Mouse (Mus musculus) thymus, adult 18-20 months (tissue): ENCODE results near the gene Tgm3.

ENCODE experiments used
- DNase-seq, 2 experiments: peaks; one replicate each; pipeline ENCODE4 v3.0.0; 2022; ENCODE audit warnings: mixed read lengths in 2 of 2

The Tgm3 gene

DNA sequence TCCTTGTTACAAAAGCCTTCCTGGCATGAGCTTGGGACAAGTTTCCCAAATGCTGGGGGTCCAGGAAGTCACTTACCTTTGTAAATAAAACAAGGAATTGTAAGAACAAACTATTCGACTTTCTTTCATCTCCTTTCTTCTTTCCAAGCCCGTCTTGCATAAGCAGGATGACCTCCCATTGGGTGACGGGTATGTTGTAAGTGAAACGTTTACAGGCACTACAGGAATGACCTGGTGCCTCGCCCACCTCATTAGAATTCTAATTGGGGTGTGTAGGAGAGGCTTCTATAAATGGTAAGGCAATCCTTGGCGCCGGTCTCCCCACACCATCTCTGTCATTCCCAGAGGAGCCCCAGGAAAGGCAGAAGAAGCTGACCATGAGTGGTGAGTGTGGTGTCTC, at the start of gene Tgm3:
Gene Tgm3, plus strand, starts transcription at position 324 of the 400 bp plus-strand sequence.
- DNase-seq: no peak

GRCm38 (mm10) chr2:129980608-129981007, 31.5 kb upstream of the Tgm3 start:
- DNase-seq: no peak

DNA sequence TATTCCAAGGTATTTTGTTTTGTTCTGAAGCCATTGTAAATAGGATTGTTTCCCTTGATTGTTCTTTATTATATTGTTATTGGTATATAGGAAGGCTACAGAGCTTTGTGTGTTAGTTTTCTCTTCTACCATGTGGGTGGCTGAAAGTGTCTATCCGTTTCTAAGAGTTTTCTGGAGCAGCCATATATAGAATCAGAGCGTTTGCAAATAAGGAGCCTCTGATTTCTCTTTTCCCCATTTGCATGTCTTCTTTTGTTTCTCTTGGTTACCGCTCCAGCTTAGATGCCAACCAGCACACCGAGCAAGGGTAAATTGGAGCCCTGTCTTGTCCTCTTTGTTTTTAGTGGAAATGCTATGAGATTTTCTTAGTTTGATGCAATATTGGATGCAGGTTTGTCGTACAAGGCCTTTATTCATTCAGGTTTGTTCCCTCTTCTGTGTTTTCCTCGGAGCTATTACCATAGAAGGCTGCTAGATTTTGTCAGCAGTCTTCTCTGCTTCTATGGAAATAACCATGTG, 24.6 kb upstream of the Tgm3 start:
- DNase-seq: no peak

DNA sequence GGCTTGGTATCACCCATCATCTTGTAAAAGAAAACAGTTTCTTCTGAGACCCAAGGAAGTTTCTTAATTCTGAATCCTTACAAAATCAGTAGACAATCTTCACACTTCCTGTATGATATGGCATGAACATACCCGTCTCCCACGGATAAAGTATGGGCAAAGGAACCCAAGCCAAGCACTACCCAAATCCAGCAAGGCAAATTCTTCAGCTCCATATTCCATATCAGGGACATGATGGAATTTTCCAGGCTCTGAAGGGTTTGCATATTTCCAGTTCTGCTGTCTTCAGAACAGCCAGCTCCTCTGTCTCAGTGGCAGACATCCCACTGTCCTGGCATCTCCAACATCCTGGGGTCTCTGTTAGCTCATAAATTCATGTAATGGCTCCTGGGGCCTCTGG, 22.5 kb upstream of the Tgm3 start:
- DNase-seq: no peak

DNA sequence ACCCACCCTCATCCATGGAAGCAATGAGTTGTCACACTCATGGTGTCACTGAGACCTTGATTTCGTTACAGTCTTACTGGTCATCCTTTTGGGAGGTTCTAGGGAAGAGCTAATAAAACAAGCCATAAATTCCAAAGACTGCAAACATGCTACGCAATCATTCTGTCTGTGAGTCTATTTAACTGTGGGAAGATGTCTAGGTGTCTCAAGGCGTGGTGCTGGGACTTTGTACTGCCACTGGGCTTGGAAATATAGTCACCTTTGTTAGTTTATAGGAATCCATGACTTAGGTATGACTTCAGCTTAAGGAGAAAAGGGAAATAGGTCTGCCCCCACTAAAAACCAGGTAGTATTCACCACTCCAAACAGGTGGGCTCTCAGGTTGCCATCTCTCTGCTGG, 17.7 kb upstream of the Tgm3 start:
- no peak for DNase-seq

DNA sequence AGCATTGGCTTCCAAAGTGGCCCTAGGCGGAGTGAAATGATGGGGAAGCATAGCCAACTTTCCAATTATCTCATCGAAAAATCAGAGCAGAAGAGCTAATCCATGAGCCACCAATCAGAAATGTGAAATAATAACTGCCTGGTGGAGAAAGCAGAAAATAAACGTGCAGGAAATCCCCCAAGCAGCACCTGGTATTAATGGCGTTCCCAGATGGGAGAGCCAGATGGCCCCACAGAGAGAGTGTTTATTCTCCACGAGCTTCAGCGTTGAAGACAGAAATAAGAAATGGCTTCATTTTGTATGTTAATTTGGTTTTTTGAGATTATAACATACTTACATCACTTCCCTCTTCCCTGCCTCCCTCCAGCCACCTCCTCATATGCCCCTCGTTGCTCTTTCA, 13.7 kb upstream of the Tgm3 start:
- DNase-seq: no peak

DNA sequence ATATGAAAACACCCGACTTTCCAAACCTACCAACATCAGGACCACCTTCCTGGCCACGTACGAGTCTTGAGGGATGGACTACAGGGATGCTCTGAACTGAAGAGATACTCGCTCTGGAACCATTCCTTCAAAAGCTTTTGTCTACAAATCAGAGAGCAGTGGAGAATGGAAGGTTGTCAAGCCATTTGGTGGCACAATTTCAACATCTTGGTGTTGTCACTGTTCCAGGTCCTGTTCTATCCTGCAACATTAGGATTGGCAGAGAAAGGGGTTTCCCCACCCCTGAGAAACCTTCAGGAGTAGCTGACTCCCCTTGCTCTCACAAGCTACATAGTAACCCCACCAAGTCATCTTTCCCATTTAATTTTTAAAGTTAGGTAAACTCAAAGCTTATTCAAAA, 12.9 kb upstream of the Tgm3 start:
- DNase-seq: no peak

DNA sequence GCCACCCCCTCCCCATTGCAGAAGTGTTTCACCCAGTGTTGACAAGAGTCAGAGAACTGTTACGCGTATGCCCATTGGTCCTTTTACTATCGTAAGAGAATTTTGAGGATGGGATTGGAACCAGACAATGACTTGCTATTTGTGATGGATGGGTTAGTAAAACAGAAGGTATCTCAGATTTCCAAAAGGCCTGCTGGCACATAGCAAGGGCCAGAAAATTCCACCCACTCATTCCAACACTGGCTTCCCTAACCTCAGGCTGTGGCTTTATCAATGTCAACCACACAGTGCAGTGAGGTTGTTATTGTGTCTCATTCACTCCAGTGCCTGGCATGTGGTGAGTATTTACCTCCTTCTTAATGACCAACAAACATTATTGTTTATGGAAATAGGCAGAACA, 11.5 kb upstream of the Tgm3 start:
- no peak for DNase-seq

DNA sequence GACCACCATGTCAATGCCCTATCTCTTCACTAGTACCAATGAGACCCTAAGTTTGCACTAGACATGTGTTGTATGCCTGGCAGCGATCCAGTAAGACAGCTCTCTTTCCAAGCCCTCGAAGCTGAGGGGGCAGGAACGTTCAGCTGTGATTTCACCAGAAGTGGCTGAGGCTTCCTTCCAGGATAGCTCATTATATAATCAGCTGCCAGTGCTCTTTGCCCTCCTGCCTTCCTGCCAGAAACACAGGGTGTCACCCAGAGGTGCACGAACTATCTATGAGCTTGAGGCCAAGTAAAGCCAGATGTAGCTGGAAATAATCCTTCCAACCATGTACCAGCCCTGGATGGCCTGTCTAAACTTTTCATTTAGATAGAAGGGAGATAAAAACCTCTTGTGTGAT, 8.1 kb upstream of the Tgm3 start:
- DNase-seq: no peak

DNA sequence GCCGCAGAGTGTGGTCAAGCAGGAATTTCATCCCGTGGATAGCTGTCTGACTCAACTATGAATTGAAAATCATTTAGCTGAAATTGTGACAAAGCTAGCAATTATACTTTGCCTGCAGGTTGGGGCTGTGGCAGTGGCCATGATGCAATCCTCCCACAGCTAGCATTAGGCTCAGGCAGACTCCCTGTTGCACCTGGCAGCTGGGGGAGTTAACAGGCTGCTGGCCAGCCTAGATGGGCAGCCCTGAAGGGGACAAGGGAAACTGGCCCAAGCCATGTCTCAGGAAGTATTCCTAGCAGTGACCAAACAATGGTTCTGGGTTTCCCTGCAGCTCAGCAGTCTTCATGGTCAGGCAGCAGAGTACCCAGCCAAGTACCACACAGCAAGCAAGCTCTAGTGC, 2.8 kb upstream of the Tgm3 start:
- DNase-seq: no peak

DNA sequence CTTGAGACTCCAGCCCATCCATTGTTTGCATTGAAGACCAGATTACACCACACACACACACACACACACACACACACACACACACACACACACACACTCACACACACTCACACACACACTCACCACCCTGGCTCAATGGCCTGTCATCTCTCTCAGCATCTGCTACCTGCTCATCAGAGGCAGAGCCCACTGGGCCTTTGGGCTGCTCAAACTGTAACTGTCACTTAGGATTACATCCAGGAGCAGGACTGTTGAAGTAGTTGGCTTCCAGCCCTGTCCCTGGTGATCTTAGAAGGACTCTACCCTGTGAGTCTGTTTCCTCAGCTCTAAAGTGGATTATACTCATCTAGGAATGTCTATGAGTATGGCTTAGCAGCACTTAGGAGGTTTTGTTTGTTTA, 1.5 kb downstream of the Tgm3 start:
- DNase-seq: no peak

DNA sequence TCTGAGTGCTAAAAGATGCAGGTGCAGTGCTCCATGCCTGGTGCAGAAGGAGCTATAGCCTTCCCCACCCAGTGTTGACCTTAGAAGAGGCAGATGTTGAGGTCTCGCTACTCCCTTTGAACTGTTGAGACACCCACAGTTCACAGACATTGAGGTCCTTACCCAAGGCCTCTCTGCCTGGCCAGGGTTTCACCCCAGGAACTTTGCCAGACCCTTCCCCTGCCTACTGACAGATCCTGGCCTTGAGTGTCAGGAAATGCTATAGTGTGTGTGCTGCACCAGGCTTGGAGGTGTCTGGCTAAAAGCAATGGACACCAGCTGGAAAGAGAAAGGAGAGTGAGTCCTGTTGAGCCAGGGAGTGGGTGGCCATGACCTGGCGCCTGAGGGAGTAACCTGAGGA, 3.0 kb downstream of the Tgm3 start:
- no peak for DNase-seq

GRCm38 (mm10) chr2:130018084-130018483, 5.9 kb downstream of the Tgm3 start:
- no peak for DNase-seq

DNA sequence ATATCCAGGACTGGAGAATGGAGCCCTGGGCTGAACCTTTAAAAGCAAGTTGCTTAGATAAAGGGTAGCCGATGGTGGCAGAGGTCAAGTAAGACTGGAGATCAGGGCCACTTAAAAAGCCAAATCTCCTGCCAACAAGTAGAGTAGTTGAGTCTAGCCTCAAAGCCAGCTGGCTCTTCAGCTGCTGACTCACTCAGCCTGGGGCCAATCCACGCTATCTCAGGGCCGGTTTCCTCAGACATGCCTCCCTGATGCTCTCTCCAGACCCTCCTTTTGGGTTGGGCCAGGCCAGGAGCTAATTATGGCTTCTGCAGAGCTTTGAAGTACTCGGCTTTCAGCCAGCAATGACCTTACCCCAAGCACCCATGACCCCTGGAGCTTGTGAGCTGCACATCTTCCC, 15.7 kb downstream of the Tgm3 start:
- DNase-seq: no peak

- no peak for DNase-seq
Observed at GRCm38 (mm10) chr2:130029826-130030225, 17.7 kb downstream of the Tgm3 start.

- DNase-seq: no peak
Observed at GRCm38 (mm10) chr2:130032661-130033060, 20.5 kb downstream of the Tgm3 start.

DNA sequence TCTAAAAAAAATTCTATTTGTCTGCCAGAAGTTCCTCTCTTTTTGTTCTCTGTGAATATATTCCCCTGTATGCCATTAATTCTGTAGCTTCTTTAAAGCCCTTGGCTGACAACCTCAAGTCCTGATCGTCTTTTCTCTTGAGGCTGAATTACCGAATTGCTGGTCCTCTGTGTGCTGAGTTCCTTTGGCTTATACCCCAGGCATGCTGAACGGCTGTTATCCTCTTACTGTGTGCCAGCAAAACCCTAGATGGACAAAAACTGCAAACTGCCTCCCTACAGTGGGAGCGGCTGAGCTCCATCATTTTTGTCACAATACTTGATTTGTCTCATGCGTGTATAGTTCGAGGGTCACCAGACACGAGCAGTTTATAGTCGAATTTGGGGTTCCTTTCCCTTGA, 24.7 kb downstream of the Tgm3 start:
- DNase-seq: no peak

GRCm38 (mm10) chr2:130038971-130039370, 26.8 kb downstream of the Tgm3 start:
- no peak for DNase-seq

GRCm38 (mm10) chr2:130040190-130040886, 28.2 kb downstream of the Tgm3 start:
- no peak for DNase-seq

GRCm38 (mm10) chr2:130043835-130044234, 31.7 kb downstream of the Tgm3 start:
- no peak for DNase-seq

GRCm38 (mm10) chr2:130047923-130048440, 35.8 kb downstream of the Tgm3 start:
- no peak for DNase-seq

GRCm38 (mm10) chr2:130048792-130049191, 36.6 kb downstream of the Tgm3 start:
- no peak for DNase-seq

DNA sequence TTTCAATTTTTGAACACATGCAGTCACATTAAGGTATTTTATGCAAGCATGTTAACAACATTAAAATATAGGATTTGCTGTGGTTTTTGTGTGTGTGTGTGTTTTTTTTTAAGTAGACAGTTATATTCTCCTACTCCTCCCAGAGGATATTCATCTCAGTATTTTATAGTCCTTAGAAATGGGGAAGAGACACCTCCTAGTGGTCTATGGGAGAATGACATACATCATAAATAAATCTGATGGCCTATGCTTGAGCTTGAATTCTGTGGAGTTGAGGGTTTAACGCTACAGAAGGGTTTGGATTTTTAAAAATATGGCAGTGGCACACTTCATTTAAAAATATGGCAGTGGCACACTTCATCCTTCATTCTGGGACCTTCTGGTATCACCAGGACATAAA, 46.0 kb downstream of the Tgm3 start:
- no peak for DNase-seq

DNA sequence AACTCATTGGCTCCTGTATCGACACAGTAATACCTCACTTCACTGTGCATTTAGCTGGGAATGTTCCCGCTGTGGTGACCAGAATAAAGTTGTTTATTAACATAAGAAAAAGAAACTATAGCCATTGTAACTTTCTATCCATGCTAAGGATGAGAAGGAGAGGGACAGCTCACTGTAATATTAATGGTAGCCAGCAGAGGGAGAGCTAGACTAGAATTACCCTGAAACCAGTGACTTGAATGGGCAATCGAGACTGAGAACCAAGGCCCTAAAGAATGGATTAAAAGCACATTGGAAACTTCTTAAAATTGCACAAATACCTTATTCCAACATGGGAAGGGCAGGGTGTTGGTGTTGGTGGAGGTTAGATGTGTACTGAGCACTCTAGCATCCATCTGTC, 56.1 kb downstream of the Tgm3 start:
- DNase-seq: no peak

- no peak for DNase-seq
Observed at GRCm38 (mm10) chr2:130070396-130070795, 58.2 kb downstream of the Tgm3 start.
